Mouse (Mus musculus) small intestine, adult 2 months (tissue): ENCODE data around the gene Snrnp25. TPM values are rescaled to one million over a fixed set of nuclear protein-coding genes. Genes with fewer than 3 reads are reported as not detected.
A peak's percentile ranks its signal among the peaks of the same experiment; 100 is the strongest.

Experiments used
- H3K27ac ChIP-seq: fragments of 200-500 bp; 2 replicates; pipeline ENCODE4 v1.5.1; 2012; ENCODE audit warnings: low read depth, low read length, control low read depth, inconsistent platforms; ENCODE audit not compliant: insufficient read depth
- H3K27me3 ChIP-seq: fragments of 200-500 bp; 2 replicates; pipeline ENCODE4 v1.6.1; 2012; ENCODE audit warnings: mild to moderate bottlenecking, moderate library complexity, low read length, inconsistent platforms; ENCODE audit not compliant: control insufficient read depth, insufficient read depth
- H3K36me3 ChIP-seq: fragments of 200-500 bp; 2 replicates; pipeline ENCODE4 v1.6.1; 2012; ENCODE audit warnings: mild to moderate bottlenecking, low read length, control low read depth, inconsistent platforms; ENCODE audit not compliant: control insufficient read depth, insufficient read depth
- H3K4me1 ChIP-seq: fragments of 200-500 bp; 2 replicates; pipeline ENCODE4 v1.6.1; 2012; ENCODE audit warnings: low read length, inconsistent platforms, mixed read lengths; ENCODE audit not compliant: control insufficient read depth, insufficient read depth, insufficient read length
- H3K4me3 ChIP-seq: fragments of 200-500 bp; 2 replicates; pipeline ENCODE4 v1.5.1; 2012; ENCODE audit warnings: low read depth, mild to moderate bottlenecking, control low read depth, inconsistent platforms, low read length, moderate library complexity
- CTCF ChIP-seq: fragments of 200-500 bp; IDR thresholded peaks from 2 replicates; pipeline ENCODE4 v1.5.1; 2012; ENCODE audit warnings: low read depth, mild to moderate bottlenecking, control low read depth, inconsistent platforms, low read length, moderate library complexity, mixed read lengths; ENCODE audit not compliant: insufficient replicate concordance, insufficient read length; ENCODE audit errors: extremely low read depth
- POLR2A ChIP-seq: fragments of 200-500 bp; IDR thresholded peaks from 2 replicates; pipeline ENCODE4 v1.6.1; 2012; ENCODE audit warnings: low read depth, mild to moderate bottlenecking, control low read depth, inconsistent platforms, low read length, moderate library complexity
- WGBS: fragments of 180-500 bp; shearing (Covaris S2); methylation state at CpG from one replicate; pipeline ENCODE4 v1.1.7; 2018; 5-methylcytosine and 5-hydroxymethylcytosine counted together
- polyA plus RNA-seq: library from polyadenylated mRNA; depleted of rRNA; stranded (reverse); fragments of >200 nt; gene quantifications from 2 replicates; pipeline ENCODE4 v1.2.3, GENCODE M21; 2012; rRNA removed

Gene Snrnp25
- 11.5 and 22.5 TPM in 2 replicates for polyA plus RNA-seq

- Histone ChIP-seq H3K27me3 (no peaks in the 10 kb centered on the region), H3K27ac (no peak within 1 kb of the TSS), H3K36me3 (peaks cover 16% of the 10 kb centered on the region; the same call in 1 of the 2 replicates), H3K4me3 (peak within 1 kb of the TSS; percentile 79), H3K4me1 (peaks cover 3% of the 10 kb centered on the region; the same call in 1 of the 2 replicates)
- TF ChIP-seq POLR2A (peak; percentile 78), CTCF (peak; percentile 50; the same call in 1 of the 2 replicates)
- 1% methylated on average over 52 of the region's 52 CpGs for WGBS
Measured at GRCm38 (mm10) chr11:32205058-32205873, at the start of gene Snrnp25. Gene Snrnp25 (plus strand): TSS chr11:32205415.

- Histone ChIP-seq H3K4me1 (peaks cover under 1% of the 10 kb centered on the region; the same call in 1 of the 2 replicates), H3K4me3 (no peak overlapping the region), H3K27me3 (no peaks in the 10 kb centered on the region; the same call in 1 of the 2 replicates), H3K36me3 (no peaks in the 10 kb centered on the region), H3K27ac (no peak overlapping the region)
- no peak for TF ChIP-seq POLR2A
- no peak for TF ChIP-seq CTCF
- 81% methylated on average over 7 of the region's 7 CpGs for WGBS
Measured at GRCm38 (mm10) chr11:32156854-32157630, 48.2 kb upstream of the Snrnp25 start.

GRCm38 (mm10) chr11:32157791-32158594 is 47.2 kb upstream of the Snrnp25 start:
- TF ChIP-seq CTCF: no peak
- TF ChIP-seq POLR2A: no peak
- Histone ChIP-seq H3K27me3 (no peaks in the 10 kb centered on the region; the same call in 1 of the 2 replicates), H3K4me1 (peaks cover 4% of the 10 kb centered on the region; the same call in 1 of the 2 replicates), H3K4me3 (no peak overlapping the region), H3K36me3 (no peaks in the 10 kb centered on the region), H3K27ac (no peak overlapping the region)
- 71% methylated on average over 18 of the region's 18 CpGs for WGBS

- TF ChIP-seq POLR2A (no peak), CTCF (no peak)
- no peak overlapping the region for H3K4me3 ChIP-seq
- no peak overlapping the region for H3K27ac ChIP-seq
- WGBS: 77% methylated on average over 3 of the region's 3 CpGs
- H3K27me3 ChIP-seq: no peaks in the 10 kb centered on the region; the same call in 1 of the 2 replicates
- H3K36me3 ChIP-seq: no peaks in the 10 kb centered on the region
- H3K4me1 ChIP-seq: peaks cover 4% of the 10 kb centered on the region; the same call in 1 of the 2 replicates
Measured at GRCm38 (mm10) chr11:32159176-32159575, 46.0 kb upstream of the Snrnp25 start.

- TF ChIP-seq CTCF (no peak), POLR2A (no peak)
- H3K27me3 ChIP-seq: no peaks in the 10 kb centered on the region; the same call in 1 of the 2 replicates
- 69% methylated on average over 7 of the region's 7 CpGs for WGBS
- no peak overlapping the region for H3K4me3 ChIP-seq
- H3K27ac ChIP-seq: no peak overlapping the region
- peaks cover 4% of the 10 kb centered on the region; the same call in 1 of the 2 replicates for H3K4me1 ChIP-seq
- H3K36me3 ChIP-seq: no peaks in the 10 kb centered on the region
Measured at GRCm38 (mm10) chr11:32160341-32160740, 44.9 kb upstream of the Snrnp25 start.

- WGBS: 5% methylated on average over 9 of the region's 9 CpGs
- TF ChIP-seq POLR2A (no peak), CTCF (peak; percentile 29; the same call in 1 of the 2 replicates)
- Histone ChIP-seq H3K4me1 (peaks cover 4% of the 10 kb centered on the region; the same call in 1 of the 2 replicates), H3K36me3 (no peaks in the 10 kb centered on the region), H3K27me3 (no peaks in the 10 kb centered on the region; the same call in 1 of the 2 replicates), H3K27ac (no peak overlapping the region), H3K4me3 (no peak overlapping the region)
Measured at GRCm38 (mm10) chr11:32161500-32161899, 43.7 kb upstream of the Snrnp25 start.
